Mouse (Mus musculus) liver, postnatal 0 days (tissue): ENCODE results near the gene Hist1h2bk. TPM values are rescaled to one million over a fixed set of nuclear protein-coding genes. Genes with fewer than 3 reads are reported as not detected.
"Not testable (repeated sequence)": the region's sequence is repeated elsewhere in the genome, so short reads cannot be mapped to it uniquely, and the experiment has no call there.

Source experiments
- ATAC-seq: fragments of 200-750 bp; cut with Nextera tagmentation; 2 replicates; pipeline ENCODE4 v1.8.0; 2017; ENCODE audit warnings: mild to moderate bottlenecking, moderate library complexity
- DNase-seq: peaks from one replicate; pipeline ENCODE4 v3.0.0-alpha.2; 2016
- H3K27ac ChIP-seq: fragments of 300-500 bp; sonication (generic); 2 replicates; pipeline ENCODE4 v1.5.1; 2014; ENCODE audit warnings: antibody characterized with exemption, moderate library complexity, mild to moderate bottlenecking, low read depth
- H3K27me3 ChIP-seq: fragments of 300-500 bp; sonication (generic); 2 replicates; pipeline ENCODE4 v1.6.1; 2014; ENCODE audit warnings: low read length, control low read depth, mixed read lengths; ENCODE audit not compliant: insufficient read depth
- H3K36me3 ChIP-seq: fragments of 300-500 bp; sonication (generic); replicated peaks from 2 replicates; pipeline ENCODE4 v1.6.1; 2014; ENCODE audit warnings: mild to moderate bottlenecking, control low read depth, low read length, moderate library complexity, mixed read lengths; ENCODE audit not compliant: insufficient read depth
- H3K4me1 ChIP-seq: fragments of 300-500 bp; sonication (generic); 2 replicates; pipeline ENCODE4 v1.6.1; 2014; ENCODE audit warnings: antibody characterized with exemption, mild to moderate bottlenecking, control low read depth; ENCODE audit not compliant: insufficient read depth
- H3K4me2 ChIP-seq: fragments of 300-500 bp; sonication (generic); 2 replicates; pipeline ENCODE4 v1.6.1; 2014; ENCODE audit warnings: low read depth, mild to moderate bottlenecking, low read length, moderate library complexity, mixed read lengths
- H3K4me3 ChIP-seq: fragments of 300-500 bp; sonication (generic); 2 replicates; pipeline ENCODE4 v1.5.1; 2014; ENCODE audit warnings: low read depth, low read length
- H3K9ac ChIP-seq: fragments of 300-500 bp; sonication (generic); replicated peaks from 2 replicates; pipeline ENCODE4 v1.6.1; 2014; ENCODE audit warnings: mild to moderate bottlenecking, moderate library complexity
- H3K9me3 ChIP-seq: fragments of 300-500 bp; sonication (generic); 2 replicates; pipeline ENCODE4 v1.6.1; 2016; ENCODE audit warnings: mild to moderate bottlenecking, control low read depth, low read length, mixed read lengths
- CTCF ChIP-seq: sonication (generic); IDR thresholded peaks from 2 replicates; pipeline ENCODE4 v1.5.1; 2016; ENCODE audit warnings: antibody characterized with exemption, low read depth
- EP300 ChIP-seq: IDR thresholded peaks from 2 replicates; pipeline ENCODE4 v1.6.1; 2016; ENCODE audit warnings: antibody characterized with exemption, low read depth, mild to moderate bottlenecking
- WGBS: fragments of 180-500 bp; shearing (Covaris S2); extraction: QIAGEN DNeasy Blood & Tissue Kit; methylation state at CpG from one replicate; pipeline ENCODE4 v1.1.7; 2014; ENCODE audit not compliant: insufficient replicate concordance; 5-methylcytosine and 5-hydroxymethylcytosine counted together
- polyA plus RNA-seq: library from polyadenylated mRNA; unstranded; fragments of >200 nt; fragmentation: Nextera tagmentation; extraction: Ambion mirVana; gene quantifications from 2 replicates; pipeline ENCODE4 v1.2.1, GENCODE M21; 2015

Gene Hist1h2bk
- 1.7 and 2.2 TPM in 2 replicates for polyA plus RNA-seq

- not testable (repeated sequence) for H3K27me3 ChIP-seq, H3K36me3 ChIP-seq, H3K9me3 ChIP-seq
- peak; percentile 86 for DNase-seq
- Histone ChIP-seq H3K27ac (peak within 1 kb of the TSS; percentile 96), H3K4me3 (peak within 1 kb of the TSS; percentile 60), H3K4me1 (peaks cover 22% of the 10 kb centered on the region), H3K4me2 (peak within 1 kb of the TSS; percentile 78), H3K9ac (peak within 1 kb of the TSS; percentile 79)
- peak; percentile 92 for ATAC-seq
- WGBS = 0% methylated on average over 20 of the region's 69 CpGs
- TF ChIP-seq EP300 = peak; percentile 79
Measured at GRCm38 (mm10) chr13:22035267-22036148, at the start of gene Hist1h2bk, which contains the start of gene Hist1h2ah. Gene Hist1h2bk, plus strand, starts transcription at chr13:22035870. Gene Hist1h2ah, minus strand, starts transcription at chr13:22035568.

- DNase-seq = no peak
- TF ChIP-seq EP300 = no peak
- Histone ChIP-seq H3K27me3 (peaks cover 31% of the 10 kb centered on the region), H3K27ac (no peak overlapping the region), H3K9me3 (peaks cover 3% of the 10 kb centered on the region; the same call in 1 of the 2 replicates), H3K9ac (no peak overlapping the region), H3K36me3 (no peaks in the 10 kb centered on the region), H3K4me1 (peaks cover 16% of the 10 kb centered on the region), H3K4me3 (no peak overlapping the region), H3K4me2 (no peak overlapping the region)
- ATAC-seq = no peak
- 78% methylated on average over 5 of the region's 5 CpGs for WGBS
Measured at GRCm38 (mm10) chr13:21992550-21992949, 43.1 kb upstream of the Hist1h2bk start.

GRCm38 (mm10) chr13:21993957-21994738 lies 41.5 kb upstream of the Hist1h2bk start:
- H3K4me1 ChIP-seq = peaks cover 16% of the 10 kb centered on the region
- H3K9ac ChIP-seq = no peak overlapping the region
- H3K4me2 ChIP-seq = peak overlapping the region; percentile 66; the same call in 1 of the 2 replicates
- H3K27me3 ChIP-seq = peaks cover 46% of the 10 kb centered on the region
- DNase-seq (peak; percentile 46), ATAC-seq (0 out of 2 replicates have a peak, but pooled peaks have one; percentile 13)
- TF ChIP-seq CTCF = no peak
- no peaks in the 10 kb centered on the region for H3K36me3 ChIP-seq
- H3K4me3 ChIP-seq = no peak overlapping the region
- H3K9me3 ChIP-seq = peaks cover 3% of the 10 kb centered on the region; the same call in 1 of the 2 replicates
- no peak overlapping the region for H3K27ac ChIP-seq
- 2% methylated on average over 22 of the region's 22 CpGs for WGBS

GRCm38 (mm10) chr13:21994896-21995295 lies 40.8 kb upstream of the Hist1h2bk start:
- H3K27me3 ChIP-seq = peaks cover 54% of the 10 kb centered on the region
- WGBS = 5% methylated on average over 8 of the region's 8 CpGs

GRCm38 (mm10) chr13:21995331-21995914 lies 40.2 kb upstream of the Hist1h2bk start:
- no peak overlapping the region; the same call in 1 of the 2 replicates for H3K9ac ChIP-seq
- peaks cover 57% of the 10 kb centered on the region for H3K27me3 ChIP-seq
- 0% methylated on average over 21 of the region's 21 CpGs for WGBS

More at GRCm38 (mm10) chr13:21994896-21995295, 40.8 kb upstream of the Hist1h2bk start:
- Histone ChIP-seq H3K9ac (no peak overlapping the region; the same call in 1 of the 2 replicates), H3K4me2 (peak overlapping the region; percentile 66), H3K27ac (no peak overlapping the region), H3K4me3 (peak overlapping the region; percentile 44), H3K9me3 (peaks cover 3% of the 10 kb centered on the region; the same call in 1 of the 2 replicates), H3K36me3 (no peaks in the 10 kb centered on the region), H3K4me1 (peaks cover 16% of the 10 kb centered on the region)
- DNase-seq (no peak), ATAC-seq (no peak)
- TF ChIP-seq EP300 (no peak), CTCF (no peak)

More at GRCm38 (mm10) chr13:21995331-21995914, 40.2 kb upstream of the Hist1h2bk start:
- DNase-seq (peak; percentile 44), ATAC-seq (peak; percentile 51; the same call in 1 of the 2 replicates)
- H3K4me1 ChIP-seq = peaks cover 16% of the 10 kb centered on the region
- no peaks in the 10 kb centered on the region for H3K36me3 ChIP-seq
- no peak for TF ChIP-seq EP300
- peak; percentile 20; the same call in 1 of the 2 replicates for TF ChIP-seq CTCF
- H3K27ac ChIP-seq = no peak overlapping the region
- H3K4me3 ChIP-seq = peak overlapping the region; percentile 44
- H3K9me3 ChIP-seq = peaks cover 3% of the 10 kb centered on the region; the same call in 1 of the 2 replicates
- H3K4me2 ChIP-seq = peak overlapping the region; percentile 66
